Mouse (Mus musculus) lung, postnatal 36 days (tissue): ENCODE data around the gene 2010300C02Rik.

Experiments
- DNase-seq: peaks from one replicate; pipeline ENCODE4 v3.0.0; 2022; ENCODE audit warnings: mixed read lengths

The 2010300C02Rik gene

GRCm38 (mm10) chr1:37565396-37565795 lies 154.5 kb downstream of the 2010300C02Rik start:
- no peak for DNase-seq

- DNase-seq: peak; percentile 27
These were observed 157.9 kb downstream of the 2010300C02Rik start for GRCm38 (mm10) chr1:37561955-37562354.
